Mouse (Mus musculus) midbrain, embryonic 16.5 days (tissue): ENCODE measurements around the gene Crk. TPM values are rescaled to one million over a fixed set of nuclear protein-coding genes. Genes with fewer than 3 reads are reported as not detected.

ENCODE experiments used
- ATAC-seq: fragments of 200-750 bp; cut with Nextera tagmentation; 2 replicates; pipeline ENCODE4 v1.8.0; 2017; ENCODE audit warnings: moderate TSS enrichment
- H3K27ac ChIP-seq: fragments of 300-500 bp; sonication (generic); 2 replicates; pipeline ENCODE4 v1.5.1; 2014; ENCODE audit warnings: mild to moderate bottlenecking, low read length, mixed read lengths
- H3K27me3 ChIP-seq: fragments of 300-500 bp; sonication (generic); 2 replicates; pipeline ENCODE4 v1.6.1; 2014; ENCODE audit warnings: low read depth, low read length, mixed read lengths; ENCODE audit not compliant: control insufficient read depth, insufficient read depth
- H3K36me3 ChIP-seq: fragments of 300-500 bp; sonication (generic); 2 replicates; pipeline ENCODE4 v1.6.1; 2014; ENCODE audit warnings: mild to moderate bottlenecking, low read length, moderate library complexity, mixed read lengths; ENCODE audit not compliant: control insufficient read depth, insufficient read depth
- H3K4me1 ChIP-seq: fragments of 300-500 bp; sonication (generic); 2 replicates; pipeline ENCODE4 v1.6.1; 2014; ENCODE audit warnings: mild to moderate bottlenecking, low read length, mixed read lengths; ENCODE audit not compliant: control insufficient read depth, insufficient read depth
- H3K4me2 ChIP-seq: fragments of 300-500 bp; sonication (generic); 2 replicates; pipeline ENCODE4 v1.6.1; 2014; ENCODE audit warnings: mild to moderate bottlenecking, low read length, mixed read lengths
- H3K4me3 ChIP-seq: fragments of 300-500 bp; sonication (generic); 2 replicates; pipeline ENCODE4 v1.5.1; 2014; ENCODE audit warnings: low read depth, mild to moderate bottlenecking, low read length, moderate library complexity, mixed read lengths
- H3K9ac ChIP-seq: fragments of 300-500 bp; sonication (generic); 2 replicates; pipeline ENCODE4 v1.6.1; 2014; ENCODE audit warnings: low read depth, low read length, mixed read lengths
- H3K9me3 ChIP-seq: fragments of 300-500 bp; sonication (generic); replicated peaks from 2 replicates; pipeline ENCODE4 v1.6.1; 2014; ENCODE audit warnings: mild to moderate bottlenecking, low read length, mixed read lengths; ENCODE audit not compliant: control insufficient read depth, poor library complexity, severe bottlenecking
- WGBS: fragments of 180-500 bp; shearing (Covaris S2); extraction: QIAGEN DNeasy Blood & Tissue Kit; methylation state at CpG from one replicate; pipeline ENCODE4 v1.1.7; 2014; 5-methylcytosine and 5-hydroxymethylcytosine counted together
- polyA plus RNA-seq: library from polyadenylated mRNA; unstranded; fragments of >200 nt; fragmentation: Nextera tagmentation; extraction: Ambion mirVana; gene quantifications from 2 replicates; pipeline ENCODE4 v1.2.1, GENCODE M21; 2015

Gene Crk
- polyA plus RNA-seq, 1 experiment from 2014 or later, result 105 TPM

GRCm38 (mm10) chr11:75737806-75738476 is 58.9 kb downstream of the Crk start:
- WGBS, result 89% methylated on average over 2 of the region's 2 CpGs
- Histone ChIP-seq H3K4me1 (peaks cover 42% of the 10 kb centered on the region), H3K27ac (no peak overlapping the region), H3K9me3 (no peaks in the 10 kb centered on the region), H3K4me2 (peak overlapping the region; percentile 1; the same call in 1 of the 2 replicates), H3K4me3 (no peak overlapping the region), H3K36me3 (no peaks in the 10 kb centered on the region), H3K27me3 (no peaks in the 10 kb centered on the region), H3K9ac (no peak overlapping the region)
- ATAC-seq, result no peak

- 94% methylated on average over 7 of the region's 7 CpGs for WGBS
- no peaks in the 10 kb centered on the region for H3K9me3 ChIP-seq
- no peak for ATAC-seq
These were observed 59.4 kb downstream of the Crk start for GRCm38 (mm10) chr11:75738477-75738821.

DNA sequence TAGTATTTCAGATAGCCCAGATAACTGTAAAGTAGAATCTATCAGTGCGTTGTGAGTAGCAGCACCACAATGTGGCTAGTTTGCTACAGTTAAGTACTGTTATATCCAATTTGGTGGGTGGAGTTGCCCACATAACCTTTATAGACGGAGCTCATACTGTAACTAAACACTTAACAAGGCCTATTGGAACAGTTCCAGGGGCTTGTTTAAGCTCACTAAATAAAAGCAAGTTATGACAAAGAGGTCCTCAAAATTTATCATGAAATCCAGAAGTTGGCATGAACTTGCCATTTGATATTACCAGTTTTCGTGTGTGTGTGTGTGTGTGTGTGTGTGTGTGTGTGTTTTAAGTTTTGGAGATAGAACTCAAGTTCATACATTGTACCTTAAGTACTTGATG is 61.1 kb downstream of the Crk start:
- no peaks in the 10 kb centered on the region for H3K36me3 ChIP-seq
- 83% methylated on average over 3 of the region's 3 CpGs for WGBS
- no peaks in the 10 kb centered on the region for H3K27me3 ChIP-seq

More at GRCm38 (mm10) chr11:75738477-75738821, 59.4 kb downstream of the Crk start:
- Histone ChIP-seq H3K9ac (no peak overlapping the region), H3K27ac (no peak overlapping the region), H3K4me2 (no peak overlapping the region), H3K4me1 (peaks cover 42% of the 10 kb centered on the region), H3K27me3 (no peaks in the 10 kb centered on the region), H3K4me3 (no peak overlapping the region), H3K36me3 (no peaks in the 10 kb centered on the region)

GRCm38 (mm10) chr11:75741615-75742014 is 62.6 kb downstream of the Crk start:
- Histone ChIP-seq H3K36me3 (no peaks in the 10 kb centered on the region), H3K9ac (no peak overlapping the region), H3K4me3 (no peak overlapping the region), H3K27me3 (no peaks in the 10 kb centered on the region), H3K4me2 (no peak overlapping the region), H3K27ac (no peak overlapping the region), H3K9me3 (no peaks in the 10 kb centered on the region), H3K4me1 (peaks cover 24% of the 10 kb centered on the region)
- 83% methylated on average over 3 of the region's 3 CpGs for WGBS
- no peak for ATAC-seq

More for the DNA sequence above, 61.1 kb downstream of the Crk start:
- H3K4me3 ChIP-seq, result no peak overlapping the region
- H3K4me2 ChIP-seq, result no peak overlapping the region
- H3K9me3 ChIP-seq, result no peaks in the 10 kb centered on the region
- H3K27ac ChIP-seq, result no peak overlapping the region
- no peak for ATAC-seq
- H3K4me1 ChIP-seq, result peaks cover 35% of the 10 kb centered on the region
- no peak overlapping the region for H3K9ac ChIP-seq

GRCm38 (mm10) chr11:75744761-75745160 is 65.7 kb downstream of the Crk start:
- H3K4me1 ChIP-seq, result peaks cover 24% of the 10 kb centered on the region

GRCm38 (mm10) chr11:75750537-75750936 is 71.5 kb downstream of the Crk start:
- H3K4me1 ChIP-seq, result peaks cover 22% of the 10 kb centered on the region
- H3K36me3 ChIP-seq, result no peaks in the 10 kb centered on the region
- H3K9ac ChIP-seq, result no peak overlapping the region
- ATAC-seq, result no peak
- H3K4me3 ChIP-seq, result no peak overlapping the region
- no peaks in the 10 kb centered on the region for H3K9me3 ChIP-seq
- no peak overlapping the region for H3K27ac ChIP-seq
- H3K27me3 ChIP-seq, result no peaks in the 10 kb centered on the region
- no peak overlapping the region for H3K4me2 ChIP-seq
- 47% methylated on average over 1 of the region's 1 CpGs for WGBS

More at GRCm38 (mm10) chr11:75744761-75745160, 65.7 kb downstream of the Crk start:
- WGBS, result 100% methylated on average over 3 of the region's 3 CpGs
- no peaks in the 10 kb centered on the region for H3K9me3 ChIP-seq
- no peak overlapping the region for H3K27ac ChIP-seq
- H3K27me3 ChIP-seq, result no peaks in the 10 kb centered on the region
- no peak overlapping the region for H3K4me3 ChIP-seq
- no peak for ATAC-seq
- H3K4me2 ChIP-seq, result no peak overlapping the region
- H3K9ac ChIP-seq, result no peak overlapping the region
- no peaks in the 10 kb centered on the region for H3K36me3 ChIP-seq

- no peak overlapping the region for H3K4me3 ChIP-seq
- H3K4me2 ChIP-seq, result no peak overlapping the region
- H3K36me3 ChIP-seq, result no peaks in the 10 kb centered on the region
- WGBS, result 73% methylated on average over 4 of the region's 4 CpGs
- no peaks in the 10 kb centered on the region for H3K27me3 ChIP-seq
- no peak overlapping the region for H3K9ac ChIP-seq
- H3K4me1 ChIP-seq, result peaks cover 22% of the 10 kb centered on the region
- no peak for ATAC-seq
- H3K27ac ChIP-seq, result no peak overlapping the region
- no peaks in the 10 kb centered on the region for H3K9me3 ChIP-seq
These were observed 72.0 kb downstream of the Crk start for GRCm38 (mm10) chr11:75751082-75751481.

Other genes with a start within 250 kb of the Crk start
- not detected in 2 replicates for gene Serpinf2, start 239.7 kb upstream of the Crk start, polyA plus RNA-seq
- 7.4 and 7.6 TPM in 2 replicates for gene Wdr81, start 224.5 kb upstream of the Crk start, polyA plus RNA-seq
- 1.9 TPM in 2 replicates for gene Tlcd2, start 217.5 kb upstream of the Crk start, polyA plus RNA-seq
- 42.9 and 47.6 TPM in 2 replicates for gene Prpf8, start 192.4 kb upstream of the Crk start, polyA plus RNA-seq
- gene Rilp, start 169.2 kb upstream of the Crk start, polyA plus RNA-seq, result 2.8 and 2.9 TPM in 2 replicates
- 3.4 and 4.3 TPM in 2 replicates for gene Scarf1, start 165.7 kb upstream of the Crk start, polyA plus RNA-seq
- 19.4 and 21.0 TPM in 2 replicates for gene Slc43a2, start 147.6 kb upstream of the Crk start, polyA plus RNA-seq
- gene Pitpna, start 91.2 kb upstream of the Crk start, polyA plus RNA-seq, result 95.7 and 98.3 TPM in 2 replicates
- gene Inpp5k, start 48.3 kb upstream of the Crk start, polyA plus RNA-seq, result 40.0 and 40.2 TPM in 2 replicates
- 10.3 and 10.8 TPM in 2 replicates for gene Myo1c, start 28.8 kb upstream of the Crk start, polyA plus RNA-seq
- 1,507 and 1,584 TPM in 2 replicates for gene Ywhae, start 53.6 kb downstream of the Crk start, polyA plus RNA-seq
- 4.2 and 5.0 TPM in 2 replicates for gene Doc2b, start 116.8 kb downstream of the Crk start, polyA plus RNA-seq